Mouse (Mus musculus) heart, adult 18-20 months (tissue): Measurements from ENCODE around the gene Plcb4. TPM values are rescaled to one million over a fixed set of nuclear protein-coding genes. Genes with fewer than 3 reads are reported as not detected.

Experiments used
- DNase-seq, 2 experiments: peaks; one replicate each; pipeline ENCODE4 v3.0.0; 2021 to 2022; ENCODE audit warnings: mixed read lengths in 1 of 2
- total RNA-seq, 2 experiments: library from RNA; stranded (reverse); gene quantifications; 2 replicates each; pipeline ENCODE4 v1.2.3; 2021

Plcb4 gene
- total RNA-seq, 2 experiments from 2014 or later = 49.1 to 58.5 TPM

DNA sequence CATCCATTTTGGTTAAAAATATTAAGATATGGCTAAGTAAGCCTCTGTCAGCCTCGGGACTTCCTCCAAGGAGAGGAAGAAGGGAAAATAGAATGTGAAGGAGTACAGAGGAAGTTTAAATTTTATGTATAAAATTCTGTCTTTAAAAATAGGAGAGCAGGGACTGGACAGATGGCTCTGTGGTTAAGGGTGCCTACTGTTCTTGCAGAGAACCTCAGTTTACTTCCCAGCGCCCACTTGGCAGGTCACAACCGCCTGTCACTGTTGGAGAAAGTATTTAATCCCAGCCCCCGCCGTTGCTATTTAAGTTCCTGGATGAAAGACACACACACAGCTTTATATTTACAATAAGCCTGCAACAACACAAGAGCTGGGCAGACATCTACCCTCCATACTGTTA is 347.5 kb downstream of the Plcb4 start:
- DNase-seq = no peak

DNA sequence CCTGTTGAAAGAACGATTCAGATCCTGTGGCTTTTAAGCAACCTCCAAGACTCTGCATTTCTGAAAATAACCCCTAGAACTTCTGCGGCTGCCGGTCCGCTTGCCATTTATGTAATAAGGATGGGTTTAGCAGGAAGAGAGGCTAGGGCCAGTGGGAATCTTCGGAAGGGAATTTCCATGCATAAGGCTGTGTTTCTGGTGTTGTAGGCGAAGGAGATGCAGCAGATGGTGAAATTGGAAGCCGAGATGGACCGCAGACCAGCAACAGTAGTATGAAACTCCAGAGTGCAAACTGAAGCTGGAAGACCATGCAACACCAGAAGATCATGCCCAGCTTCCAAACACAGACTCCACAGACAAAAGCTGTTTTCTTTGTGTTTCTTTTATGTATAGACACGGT is 353.9 kb downstream of the Plcb4 start:
- DNase-seq = no peak

DNA sequence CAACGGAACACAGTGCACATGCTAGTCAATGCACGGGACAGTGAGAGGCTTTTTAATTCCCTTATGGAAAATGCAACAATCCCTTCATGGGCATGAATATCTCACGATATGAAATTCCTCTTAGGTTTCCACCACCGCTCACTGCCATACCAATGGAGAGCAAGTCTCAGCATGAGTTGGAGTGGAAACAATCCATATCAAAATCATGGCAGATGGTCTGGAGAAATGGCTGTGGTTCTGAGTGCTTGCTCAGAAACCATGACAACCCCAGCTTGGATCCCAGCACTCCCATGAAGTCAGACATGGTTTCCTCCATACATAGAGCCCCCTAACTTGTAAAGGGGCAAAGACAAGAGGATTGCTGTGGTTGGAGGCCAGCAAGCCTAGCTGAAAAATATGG is 389.7 kb downstream of the Plcb4 start:
- no peak for DNase-seq

DNA sequence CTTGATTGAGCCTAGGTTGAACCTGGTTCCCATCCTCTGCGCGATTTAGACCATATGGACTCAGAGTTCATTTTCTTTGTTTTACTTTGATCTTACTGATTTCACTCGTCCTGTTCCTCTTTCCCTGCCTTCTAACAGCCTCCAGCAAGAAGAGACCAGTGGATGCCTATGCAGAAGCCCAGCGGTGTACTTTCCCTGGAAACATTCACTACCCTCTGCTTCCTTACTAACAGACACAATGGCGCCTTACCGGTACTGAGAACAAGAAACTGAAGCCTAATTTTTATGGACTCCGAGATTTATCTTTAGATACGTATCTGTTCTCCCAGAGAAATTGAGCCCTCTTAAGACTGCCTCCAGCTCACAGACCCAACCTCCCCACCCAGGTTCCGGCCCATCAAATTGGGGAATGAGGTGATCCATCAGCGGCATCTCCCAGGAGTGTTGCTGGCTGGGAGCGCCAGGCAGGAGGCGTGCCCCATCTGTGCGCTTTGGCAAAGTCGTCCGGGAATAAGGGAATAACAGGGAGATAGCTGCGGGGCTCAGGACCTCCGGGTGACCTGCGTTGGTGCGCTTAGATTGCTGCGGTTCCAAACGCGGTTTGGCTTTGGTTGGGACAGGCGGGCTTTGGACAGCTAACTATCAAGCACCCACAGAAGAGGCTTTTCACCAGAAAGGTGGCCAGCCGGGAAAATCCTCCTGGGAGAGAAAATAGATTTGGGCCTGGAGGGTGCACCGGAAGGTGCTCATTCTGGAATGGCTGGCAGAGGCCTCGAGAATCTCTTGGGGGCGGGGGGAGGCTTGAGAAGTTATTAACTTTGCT is 392.2 kb downstream of the Plcb4 start:
- no peak for DNase-seq

DNA sequence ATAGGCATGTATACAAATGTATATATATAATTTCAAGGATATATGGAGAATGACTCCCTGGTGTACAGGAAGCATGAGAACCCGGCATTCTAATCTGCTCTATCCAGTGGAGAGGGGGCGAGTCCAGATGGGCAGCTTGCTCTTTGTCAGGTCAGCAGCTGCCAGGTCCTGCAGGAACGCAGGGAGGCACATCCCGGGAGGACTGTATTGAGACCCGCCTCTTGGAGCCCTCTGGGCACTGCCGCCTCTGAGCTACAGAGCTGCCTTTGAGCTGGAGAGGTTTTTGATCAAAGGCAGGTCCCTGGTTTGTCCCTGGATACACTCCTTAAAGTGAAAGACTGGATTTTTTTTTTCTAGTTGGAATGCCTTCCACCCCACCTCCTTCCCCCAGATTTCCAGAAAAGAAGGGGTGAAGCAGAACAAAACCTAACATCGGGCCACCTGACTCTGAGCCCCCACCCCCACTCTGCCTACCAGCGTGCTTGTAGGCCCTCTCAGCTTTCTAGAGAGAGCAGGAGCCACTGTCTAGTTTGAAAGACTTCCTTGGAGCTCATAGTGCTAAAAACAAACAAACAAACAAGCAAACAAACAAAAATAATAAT is 393.0 kb downstream of the Plcb4 start, which contains the start of gene Lamp5:
TSS of gene Lamp5 (plus strand) at position 552 of the 602 bp plus-strand sequence.
- DNase-seq = no peak

DNA sequence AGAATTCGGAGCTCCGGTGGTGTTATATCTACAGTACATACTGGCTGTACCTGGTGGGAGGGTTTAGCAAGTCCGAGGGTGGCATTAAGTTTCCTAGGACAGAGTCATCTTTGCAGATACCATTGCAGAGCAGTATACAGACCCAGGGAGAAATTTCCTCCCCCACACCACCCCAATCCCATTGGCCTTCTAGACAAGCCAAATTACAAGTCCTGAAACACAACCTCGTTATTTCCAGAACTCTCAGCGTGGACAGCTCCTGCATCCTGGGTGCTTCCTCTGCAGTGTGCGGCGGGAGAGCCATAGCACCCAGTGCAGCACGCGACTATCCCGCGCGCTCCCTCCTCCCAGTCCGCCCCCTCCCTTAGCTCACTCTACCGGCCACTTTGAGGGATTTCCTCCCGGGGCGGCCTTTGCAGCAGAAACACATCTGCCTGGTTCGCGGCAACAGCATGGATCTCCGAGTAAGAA is 399.1 kb downstream of the Plcb4 start:
- no peak for DNase-seq

DNA sequence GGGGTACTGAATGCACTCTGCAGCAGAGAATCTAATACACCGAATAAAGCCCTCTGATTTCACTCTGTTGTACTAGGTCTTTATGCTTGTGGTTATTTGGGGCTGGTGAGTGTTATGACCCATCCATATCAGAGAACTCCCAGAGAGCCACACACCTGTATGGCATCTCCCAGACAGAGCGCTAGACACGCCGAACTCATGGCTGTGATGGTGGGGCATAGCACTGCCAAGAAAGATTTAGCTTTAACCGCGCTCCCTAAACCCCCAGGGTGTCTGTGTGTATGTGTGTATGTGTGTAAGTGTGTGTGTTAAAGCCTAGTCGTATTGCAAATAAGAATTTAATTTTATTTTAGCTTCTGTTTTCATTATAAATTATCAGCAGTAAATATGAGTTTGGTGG is 399.6 kb downstream of the Plcb4 start:
- DNase-seq = no peak

DNA sequence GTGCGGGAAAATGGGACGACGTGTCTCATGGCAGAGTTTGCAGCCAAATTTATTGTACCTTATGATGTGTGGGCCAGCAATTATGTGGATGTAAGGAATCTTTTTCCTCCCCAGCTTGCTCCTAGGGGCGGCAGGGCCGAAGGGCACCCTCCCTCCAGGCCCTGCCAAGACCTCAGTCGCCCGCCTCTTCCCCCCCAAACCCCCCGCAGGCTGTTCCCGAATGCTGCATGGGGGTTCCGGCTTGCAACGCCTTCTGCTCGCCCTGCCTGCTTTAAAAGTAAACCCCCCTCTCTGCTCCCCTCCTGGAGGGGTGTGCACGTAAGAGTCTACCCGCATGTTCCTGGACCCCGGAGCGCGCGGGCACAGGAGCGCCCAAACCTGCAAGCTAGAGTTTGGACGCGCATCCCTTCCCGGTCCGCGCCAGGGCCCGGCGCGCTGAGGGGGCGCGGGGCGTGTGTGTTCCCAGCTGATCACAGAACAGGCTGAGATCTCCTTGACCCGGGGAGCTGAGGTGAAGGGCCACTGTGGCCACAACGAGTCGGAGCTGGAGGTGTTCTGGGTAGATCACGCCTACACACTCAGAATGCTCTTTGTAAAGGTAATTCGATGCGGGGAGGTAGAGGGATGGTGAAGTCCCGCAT is 400.3 kb downstream of the Plcb4 start:
- no peak for DNase-seq
